Mouse (Mus musculus): ENCODE data around the gene Qk. TPM values are rescaled to one million over a fixed set of nuclear protein-coding genes. Genes with fewer than 3 reads are reported as not detected.

The Qk gene
- total RNA-seq (2021), result 100 to 1,000 TPM; 221 to 236 TPM
- 61.6 and 97.6 TPM in 2 replicates for polyA plus RNA-seq (2012; rRNA removed)
- long read RNA-seq, full-length matches to known transcripts, result 40 of 55 reads
- long read RNA-seq, partial matches to known transcripts, result 3 of 55 reads
- long read RNA-seq, other reads (novel, unspliced or antisense), result 12 of 55 reads

- peak; percentile 96 for DNase-seq
Measured at GRCm38 (mm10) chr17:10319685-10320455, at the start of gene Qk. Gene Qk (minus strand): TSS chr17:10319854.

DNA sequence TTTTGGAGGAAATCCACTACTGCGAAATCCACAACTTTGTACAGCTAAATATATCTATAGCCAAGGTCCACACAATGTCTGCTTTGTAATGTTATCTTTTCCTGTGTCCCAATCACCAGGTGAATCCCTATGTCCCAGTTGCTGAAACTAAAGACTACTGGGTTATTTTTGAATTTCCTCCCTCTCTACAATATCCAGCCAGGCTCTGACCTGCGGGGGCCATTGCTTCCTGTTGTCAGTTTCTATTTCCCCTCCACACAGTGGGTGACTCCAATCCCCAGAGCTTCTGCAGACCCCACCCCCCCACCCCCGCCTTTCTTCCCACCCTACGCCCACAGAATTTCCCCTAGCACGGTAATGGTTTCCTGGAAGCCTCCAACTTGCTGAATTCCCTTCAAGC is 47.4 kb upstream of the Qk start:
- DNase-seq, result peak; percentile 40

- no peak for DNase-seq
Measured at GRCm38 (mm10) chr17:10366577-10366976, 46.9 kb upstream of the Qk start.

DNA sequence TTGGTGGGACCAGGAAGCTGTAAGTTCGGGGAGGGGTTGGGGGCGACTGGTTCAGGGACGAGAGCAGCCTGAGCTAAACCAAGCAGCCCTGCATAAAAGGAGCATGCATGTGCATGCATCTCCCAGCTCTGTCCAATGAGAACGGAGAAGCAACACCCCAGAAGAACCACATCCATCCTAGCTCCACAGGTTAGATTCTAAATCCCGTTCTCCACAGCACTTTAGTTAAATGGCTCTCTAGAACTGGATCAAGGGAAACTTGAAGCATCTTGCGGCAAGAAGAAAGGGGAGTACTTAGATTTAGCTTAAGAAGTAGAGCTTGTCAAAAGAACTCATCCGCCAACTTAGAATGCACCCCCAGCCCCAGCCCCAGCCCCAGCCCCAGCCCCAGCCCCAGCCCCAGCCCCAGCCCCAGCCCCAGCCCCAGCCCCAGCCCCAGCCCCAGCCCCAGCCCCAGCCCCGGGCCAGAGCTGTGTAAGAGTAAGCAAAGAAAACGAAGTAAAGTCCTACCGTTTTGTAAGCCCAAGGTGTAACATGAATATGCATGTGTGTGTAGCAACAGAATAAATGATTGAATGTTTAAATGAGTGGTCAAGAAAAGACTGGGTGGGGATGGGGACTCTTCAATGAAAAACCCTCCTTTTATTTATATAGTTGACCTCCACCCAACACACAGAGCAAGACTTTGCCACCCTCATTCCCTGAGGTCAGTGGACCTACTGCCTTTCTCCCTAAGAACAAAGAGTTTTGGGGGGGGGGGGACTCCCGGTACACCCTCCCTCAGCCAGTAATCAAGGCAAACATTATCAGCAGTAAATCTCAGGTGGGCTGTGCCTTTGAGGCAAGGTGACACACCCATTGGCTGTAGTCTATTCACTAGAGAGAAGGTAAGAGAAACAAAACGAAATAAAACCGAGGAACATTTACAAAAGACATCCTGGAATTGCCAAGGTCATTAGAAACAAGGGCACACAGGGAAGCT is 46.1 kb upstream of the Qk start:
- DNase-seq, result no peak

GRCm38 (mm10) chr17:10363151-10363550 is 43.5 kb upstream of the Qk start:
- no peak for DNase-seq

- DNase-seq, result no peak
Measured at GRCm38 (mm10) chr17:10361882-10362291, 42.2 kb upstream of the Qk start.

DNA sequence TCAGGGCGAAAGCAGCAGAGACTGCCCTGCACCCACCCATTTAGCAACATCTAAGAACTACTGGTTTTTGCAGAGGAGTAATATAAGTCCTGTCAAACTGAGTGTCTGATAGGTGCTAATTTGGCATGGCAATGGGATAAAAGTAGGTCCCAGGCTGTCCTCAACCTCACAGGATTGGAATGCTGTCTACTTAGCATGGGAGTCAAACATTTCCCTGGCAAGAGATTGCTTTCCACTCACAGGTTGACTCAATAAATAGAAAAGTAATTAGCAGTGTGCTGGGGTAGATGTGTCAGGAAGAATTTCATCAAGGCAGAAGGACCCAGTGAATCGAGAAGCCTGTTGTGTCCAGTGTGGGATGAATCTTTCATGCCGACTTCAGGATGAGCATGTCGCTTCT is 41.1 kb upstream of the Qk start:
- DNase-seq, result no peak

DNA sequence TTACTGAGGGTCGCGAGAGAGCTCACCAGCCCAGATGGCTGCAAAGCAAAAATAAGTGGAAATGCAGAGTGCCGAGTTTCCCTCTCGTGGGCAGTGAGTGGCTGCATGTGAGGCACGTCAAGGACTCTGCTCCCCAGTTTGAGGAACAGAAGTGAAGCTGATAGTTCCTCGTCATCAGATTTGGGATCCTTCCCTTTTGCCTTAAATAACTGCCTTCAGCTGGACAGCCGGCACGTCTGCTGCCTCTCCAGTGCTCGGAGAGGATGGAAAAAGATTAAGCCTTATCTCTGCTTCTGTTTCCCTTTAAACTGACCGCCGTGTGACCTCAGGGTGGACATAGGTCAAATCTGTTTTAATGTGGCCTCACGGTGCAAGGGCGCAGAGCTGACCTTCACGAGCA is 39.8 kb upstream of the Qk start:
- DNase-seq, result peak; percentile 71

- no peak for DNase-seq
Measured at GRCm38 (mm10) chr17:10357348-10357747, 37.7 kb upstream of the Qk start.

- no peak for DNase-seq
Measured at GRCm38 (mm10) chr17:10356294-10356693, 36.6 kb upstream of the Qk start.

DNA sequence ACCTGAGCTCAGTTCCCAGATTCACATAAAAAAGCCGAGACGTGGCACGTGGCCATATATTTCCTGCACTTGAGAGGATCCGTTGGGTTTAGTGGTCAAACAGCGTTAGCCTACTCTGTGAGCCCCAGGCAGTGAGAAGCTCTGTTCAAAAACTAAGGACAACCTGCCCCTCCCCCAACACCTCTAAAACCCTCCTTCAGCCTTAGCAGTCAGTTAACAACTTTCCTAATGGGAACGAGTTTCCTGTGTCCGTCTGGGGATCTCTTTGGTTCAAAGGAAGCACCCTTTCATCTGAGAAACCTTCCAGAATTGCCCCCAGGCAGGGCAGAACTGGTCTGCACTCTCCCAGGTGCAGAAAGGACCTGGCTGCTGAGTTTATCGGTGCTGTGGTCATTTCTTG is 36.1 kb upstream of the Qk start:
- no peak for DNase-seq

GRCm38 (mm10) chr17:10338286-10338685 is 18.6 kb upstream of the Qk start:
- DNase-seq, result no peak

DNA sequence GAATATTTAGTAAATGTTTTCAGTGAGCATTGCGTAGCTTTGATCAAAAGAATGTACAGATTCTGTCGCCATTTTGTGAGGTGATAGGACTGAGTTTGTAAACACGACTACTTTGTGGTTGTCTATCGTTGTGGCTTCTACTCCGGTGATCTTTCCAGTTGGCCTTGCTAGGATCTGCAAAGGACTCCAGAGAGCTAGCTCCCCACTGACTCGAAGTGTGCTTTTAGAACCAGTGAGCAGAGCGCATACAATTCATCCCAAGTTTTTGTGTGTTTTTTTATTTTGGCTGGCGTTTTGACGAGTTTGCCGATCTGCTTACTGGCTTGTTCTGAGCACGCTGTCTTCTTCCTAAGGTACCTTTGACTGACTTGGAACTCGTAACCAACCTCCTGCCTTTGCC is 16.9 kb upstream of the Qk start:
- DNase-seq, result no peak

GRCm38 (mm10) chr17:10335809-10336499 is 16.3 kb upstream of the Qk start:
- DNase-seq, result peak; percentile 55

- peak; percentile 87 for DNase-seq
Measured at GRCm38 (mm10) chr17:10334957-10335690, 15.5 kb upstream of the Qk start.

GRCm38 (mm10) chr17:10334481-10334880 is 14.8 kb upstream of the Qk start:
- DNase-seq, result no peak

DNA sequence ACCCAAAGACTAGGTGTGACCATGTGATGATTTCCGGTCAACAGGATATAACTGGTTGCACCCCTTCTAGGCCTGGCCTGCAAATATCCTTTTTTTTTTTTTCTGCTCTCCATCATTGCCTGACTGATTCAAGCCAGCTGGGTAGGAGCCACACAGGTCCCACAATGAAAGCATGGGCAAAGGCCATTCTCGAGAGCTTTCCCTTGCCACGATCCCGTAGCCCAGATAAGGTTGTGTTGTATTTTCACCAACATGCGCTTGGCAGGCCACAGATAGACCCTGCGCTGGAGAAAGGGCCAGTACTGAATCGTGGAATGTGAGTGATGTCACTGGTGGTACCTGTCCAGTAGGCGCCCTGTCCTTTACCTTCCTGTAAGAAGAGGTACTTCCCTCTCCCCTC is 13.7 kb upstream of the Qk start:
- DNase-seq, result no peak

GRCm38 (mm10) chr17:10332127-10332526 is 12.5 kb upstream of the Qk start:
- no peak for DNase-seq

GRCm38 (mm10) chr17:10329461-10329860 is 9.8 kb upstream of the Qk start:
- no peak for DNase-seq

DNA sequence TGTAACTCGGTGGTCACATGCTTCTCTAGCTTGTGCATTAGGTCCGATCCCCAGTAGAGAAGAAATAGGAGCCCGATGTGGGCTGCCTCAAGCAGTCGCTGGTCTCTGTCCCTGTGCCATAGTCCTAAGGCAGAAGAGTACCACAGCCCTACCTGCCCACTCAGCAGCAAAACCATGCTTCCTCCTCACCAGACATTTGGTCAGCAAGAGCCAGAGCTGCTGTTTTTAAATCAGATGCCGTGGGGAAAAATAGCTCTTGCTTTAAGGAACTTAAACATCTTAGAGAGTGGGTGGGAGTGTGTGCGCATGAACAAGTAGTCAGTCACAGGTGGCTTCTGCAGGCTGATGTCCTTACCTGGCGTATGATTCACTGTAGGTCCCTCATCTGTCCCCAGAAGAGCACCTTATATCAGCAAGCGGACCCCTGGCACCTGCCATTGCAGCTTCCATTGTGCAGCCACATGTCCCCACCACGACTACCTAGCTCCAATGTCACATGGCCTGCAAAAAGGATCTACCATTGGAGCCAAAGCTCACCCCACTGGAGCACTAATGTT is 9.0 kb upstream of the Qk start:
- no peak for DNase-seq

DNA sequence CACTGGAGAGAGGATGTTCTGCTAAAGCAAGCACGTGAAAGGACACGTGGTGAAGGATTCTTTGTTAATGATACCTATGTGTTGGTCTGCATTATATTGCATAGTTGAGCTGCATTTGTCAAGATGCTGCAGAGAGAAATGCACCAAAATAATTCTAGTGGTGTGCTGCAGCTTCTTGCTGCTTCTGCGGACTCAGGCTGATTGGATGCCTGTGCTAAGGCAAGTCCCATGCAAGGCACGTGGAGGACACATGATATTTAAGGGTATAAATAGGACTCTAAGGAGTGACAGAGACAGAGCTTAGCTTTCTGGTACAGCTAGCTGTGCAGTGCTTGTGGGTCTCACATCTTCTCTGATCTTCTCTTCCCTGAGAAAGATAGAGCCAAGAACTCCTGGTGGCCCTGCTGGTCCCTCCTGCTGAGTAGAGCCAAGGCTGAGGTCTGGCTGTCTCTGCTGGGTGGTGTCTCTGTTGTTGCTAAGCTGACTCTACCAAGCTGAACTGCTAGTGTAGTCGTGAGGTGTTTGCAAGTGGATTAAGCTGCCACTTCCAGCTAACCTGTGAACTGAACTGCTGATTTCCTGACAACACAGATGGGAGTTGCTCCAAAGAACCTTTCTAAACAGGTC is 8.0 kb upstream of the Qk start:
- no peak for DNase-seq
